Comparison of ENCODE assay signal across 11 mouse cellular contexts in the genomic region with DNA sequence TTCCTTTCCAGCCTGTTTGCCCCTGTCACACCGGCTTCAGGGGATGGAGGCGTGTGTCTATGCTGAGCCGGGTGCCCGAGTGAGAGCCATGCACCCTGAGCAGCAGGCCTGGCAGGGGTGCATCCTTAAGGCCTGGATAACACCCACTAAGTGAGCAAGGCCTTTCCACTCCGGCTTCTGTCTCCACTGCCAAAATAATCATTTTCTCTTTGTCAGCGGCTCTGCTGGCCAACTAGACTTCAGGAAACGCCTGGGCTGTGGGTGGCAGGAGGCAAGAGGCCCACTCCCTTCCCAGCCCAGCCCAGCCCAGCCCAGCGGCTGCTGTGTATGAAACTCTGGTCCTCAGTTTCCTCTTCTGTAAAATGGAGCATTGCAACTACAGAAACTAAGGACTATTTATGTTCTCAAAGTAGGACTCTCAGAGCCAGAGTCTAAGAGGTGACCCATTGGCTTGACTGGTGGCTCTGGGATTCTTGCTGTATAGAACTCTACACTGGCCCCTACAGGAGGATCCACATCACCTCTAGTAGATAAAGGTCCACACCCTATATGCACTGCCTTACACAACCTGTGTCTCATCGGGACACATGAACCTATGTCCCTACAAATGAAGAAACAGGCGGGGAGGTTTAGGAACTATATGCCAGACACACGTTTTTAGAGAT.
DNase-seq lines count a peak whose midpoint lies in the region; ATAC-seq lines count a peak whose summit lies in the region.
"Had no signal": no experiment of that assay in that cellular context is flagged by ENCODE, and none has a peak within 500 bp of the region (broad histone marks: within the 10 kb centered on the region; RNA-seq: fewer than 3 reads in every experiment).

No protein-coding gene starts in this region.

- H3K9ac ChIP-seq in limb, embryonic 12.5 days (replicated peaks) = no peak overlapping the region
- no peak overlapping the region for H3K9ac ChIP-seq in heart, embryonic 15.5 days
- H3K9ac ChIP-seq in liver, embryonic 12.5 days = peak overlapping the region; percentile 54

- H3K4me1 ChIP-seq in limb, embryonic 12.5 days (replicated peaks) = peaks cover 16% of the 10 kb centered on the region
- peaks cover 29% of the 10 kb centered on the region for H3K4me1 ChIP-seq in limb, embryonic 10.5 days
- peaks cover 80% of the 10 kb centered on the region for H3K4me1 ChIP-seq in heart, embryonic 15.5 days (replicated peaks)
- H3K4me1 ChIP-seq in liver, embryonic 12.5 days = peaks cover 85% of the 10 kb centered on the region

- peak; percentile 40 for DNase-seq in CD4-positive, CD25-positive, alpha-beta regulatory T cell, adult 2 months (ENCODE audit: low read depth, low spot score)
- DNase-seq in limb, embryonic 10.5 days (ENCODE audit: low spot score) = no peak
- DNase-seq in right cerebral cortex, postnatal 14 days = no peak
- DNase-seq in adrenal gland, adult 2 months = no peak
- DNase-seq: kidney, adult 11 months; right cerebral cortex, adult 18-20 months had no signal

- no peak for ATAC-seq in CD4-positive, CD25-positive, alpha-beta regulatory T cell, adult 4 months
- ATAC-seq in limb, embryonic 12.5 days (ENCODE audit: insufficient number of reproducible peaks, insufficient read depth, low FRiP score, low TSS enrichment, low read depth) = no peak
- no peak for ATAC-seq in heart, embryonic 15.5 days (replicated peaks; ENCODE audit: insufficient number of reproducible peaks, insufficient read depth, low FRiP score, low read depth)
- peak; percentile 63 for ATAC-seq in liver, embryonic 12.5 days
- ATAC-seq: forebrain, embryonic 16.5 days had no signal

- no peaks in the 10 kb centered on the region for H3K27me3 ChIP-seq in limb, embryonic 12.5 days
- H3K27me3 ChIP-seq in limb, embryonic 10.5 days (ENCODE audit: low read depth, poor library complexity, severe bottlenecking) = no peaks in the 10 kb centered on the region
- H3K27me3 ChIP-seq in heart, embryonic 15.5 days = no peaks in the 10 kb centered on the region
- H3K27me3 ChIP-seq in liver, embryonic 12.5 days (replicated peaks) = no peaks in the 10 kb centered on the region

- H3K36me3 ChIP-seq in limb, embryonic 12.5 days = peaks cover 83% of the 10 kb centered on the region
- H3K36me3 ChIP-seq in limb, embryonic 10.5 days = peaks cover 83% of the 10 kb centered on the region
- peaks cover 18% of the 10 kb centered on the region; the same call in 1 of the 2 replicates for H3K36me3 ChIP-seq in heart, embryonic 15.5 days
- peaks cover 36% of the 10 kb centered on the region for H3K36me3 ChIP-seq in liver, embryonic 12.5 days

- H3K4me3 ChIP-seq in limb, embryonic 12.5 days (replicated peaks) = no peak overlapping the region
- H3K4me3 ChIP-seq in limb, embryonic 10.5 days = no peak overlapping the region
- no peak overlapping the region for H3K4me3 ChIP-seq in heart, embryonic 15.5 days
- H3K4me3 ChIP-seq in liver, embryonic 12.5 days = no peak overlapping the region

- 85% methylated on average over 11 of the region's 11 CpGs for WGBS in limb, embryonic 12.5 days
- 82% methylated on average over 11 of the region's 11 CpGs for WGBS in limb, embryonic 10.5 days
- WGBS in heart, embryonic 15.5 days = 50% methylated on average over 11 of the region's 11 CpGs
- 19% methylated on average over 11 of the region's 11 CpGs for WGBS in liver, embryonic 12.5 days (ENCODE audit: insufficient replicate concordance)

- H3K27ac ChIP-seq in limb, embryonic 12.5 days = 0 out of 2 replicates have a peak overlapping the region, but pooled peaks have one; percentile 53
- no peak overlapping the region for H3K27ac ChIP-seq in limb, embryonic 10.5 days
- H3K27ac ChIP-seq in heart, embryonic 15.5 days = peak overlapping the region; percentile 58
- H3K27ac ChIP-seq in liver, embryonic 12.5 days = peak overlapping the region; percentile 79

- H3K4me2 ChIP-seq in limb, embryonic 12.5 days = no peak overlapping the region
- H3K4me2 ChIP-seq in heart, embryonic 15.5 days = no peak overlapping the region
- peak overlapping the region; percentile 50 for H3K4me2 ChIP-seq in liver, embryonic 12.5 days

- no peaks in the 10 kb centered on the region for H3K9me3 ChIP-seq in limb, embryonic 12.5 days
- H3K9me3 ChIP-seq in limb, embryonic 10.5 days (replicated peaks) = no peaks in the 10 kb centered on the region
- no peaks in the 10 kb centered on the region for H3K9me3 ChIP-seq in heart, embryonic 15.5 days (replicated peaks)
- no peaks in the 10 kb centered on the region for H3K9me3 ChIP-seq in liver, embryonic 12.5 days (replicated peaks)
